Comparison of ENCODE assay signal across 7 mouse cellular contexts in the genomic region with DNA sequence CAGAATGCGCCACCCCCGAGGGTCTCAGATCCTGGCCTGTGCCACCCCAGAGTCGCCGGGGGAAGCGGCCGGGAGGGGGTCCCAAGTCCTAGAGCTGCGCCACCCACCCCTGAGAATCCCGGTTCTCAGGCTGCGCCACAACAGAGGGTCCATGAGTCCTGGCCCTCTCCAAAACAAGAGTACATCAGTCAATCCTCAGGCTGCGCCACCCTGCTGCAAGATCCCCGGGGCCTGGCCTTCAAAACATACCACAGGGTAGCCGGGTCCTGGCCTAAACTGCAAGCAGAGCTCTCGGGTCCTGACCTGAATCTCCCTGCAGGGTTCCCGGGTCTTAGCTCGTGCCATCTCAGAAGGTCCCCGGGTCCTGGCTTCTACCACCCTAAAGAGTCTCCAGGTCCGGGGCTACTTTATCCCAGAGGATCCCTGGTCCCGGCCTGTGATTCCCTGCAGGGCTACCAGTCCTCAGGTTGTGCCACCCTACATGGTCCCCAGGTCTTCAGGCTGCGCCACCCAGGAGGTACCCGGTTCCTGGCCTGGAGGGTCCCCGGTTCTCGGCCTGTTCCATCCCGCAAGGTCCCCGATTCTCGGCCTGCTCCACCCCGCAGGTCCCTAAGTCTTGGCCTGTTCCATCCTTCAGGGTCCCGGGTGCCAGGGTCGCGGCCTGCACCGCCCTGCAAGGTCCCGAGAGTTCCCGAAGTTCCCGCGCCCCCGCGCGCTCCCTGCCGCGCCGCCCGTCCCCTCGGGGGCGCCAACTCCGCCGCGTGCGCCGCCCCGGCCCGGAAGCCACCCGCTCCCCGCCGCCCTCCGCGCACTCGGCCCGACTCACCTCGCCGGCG. TPM values are rescaled to one million over a fixed set of nuclear protein-coding genes. Genes with fewer than 3 reads are reported as not detected.
DNase-seq lines count a peak whose midpoint lies in the region; ATAC-seq lines count a peak whose summit lies in the region.

No protein-coding gene starts in this region.

- H3K9me3 ChIP-seq in forebrain, embryonic 16.5 days (ENCODE audit: control insufficient read depth, low read length): no peaks in the 10 kb centered on the region
- H3K9me3 ChIP-seq in hindbrain, embryonic 11.5 days (ENCODE audit: control insufficient read depth, low read length): no peaks in the 10 kb centered on the region

- H3K4me1 ChIP-seq in forebrain, embryonic 16.5 days (replicated peaks; ENCODE audit: control insufficient read depth, insufficient read depth, low read length): peaks cover 49% of the 10 kb centered on the region
- H3K4me1 ChIP-seq in hindbrain, embryonic 11.5 days (replicated peaks; ENCODE audit: control insufficient read depth, insufficient read depth, low read length): peaks cover 18% of the 10 kb centered on the region

- H3K36me3 ChIP-seq in forebrain, embryonic 16.5 days (ENCODE audit: control insufficient read depth, insufficient read depth): no peaks in the 10 kb centered on the region
- no peaks in the 10 kb centered on the region for H3K36me3 ChIP-seq in hindbrain, embryonic 11.5 days (ENCODE audit: control insufficient read depth, insufficient read depth, low read length)

- DNase-seq in T-cell, adult 2 months (ENCODE audit: low spot score): peak; percentile 37
- peak; percentile 51 to 77 for DNase-seq in cerebellum, adult 18-20 months
- DNase-seq in hindbrain, embryonic 11.5 days (ENCODE audit: low spot score): peak; percentile 70
- DNase-seq in left cerebral cortex, adult 8-10 months (ENCODE audit: low spot score in 2 of 2): peak; percentile 48 to 53
- peak; percentile 52 for DNase-seq in spleen, adult 12 weeks (ENCODE audit: low spot score)

- ATAC-seq in forebrain, embryonic 16.5 days: peak; percentile 19
- peak; percentile 44 for ATAC-seq in hindbrain, embryonic 11.5 days (ENCODE audit: low FRiP score)
- peak; percentile 8 for ATAC-seq in megakaryocyte-erythroid progenitor cell, adult 5-6 weeks (replicated peaks; ENCODE audit: low FRiP score, low TSS enrichment, poor library complexity, severe bottlenecking)

- H3K4me3 ChIP-seq in forebrain, embryonic 16.5 days (replicated peaks; ENCODE audit: low read length): peak overlapping the region; percentile 74
- H3K4me3 ChIP-seq in hindbrain, embryonic 11.5 days (ENCODE audit: low read depth, low read length): peak overlapping the region; percentile 82

- peak overlapping the region; percentile 97 for H3K27ac ChIP-seq in forebrain, embryonic 16.5 days (ENCODE audit: low read length)
- peak overlapping the region; percentile 53 for H3K27ac ChIP-seq in hindbrain, embryonic 11.5 days (ENCODE audit: low read depth, low read length)

- H3K4me2 ChIP-seq in forebrain, embryonic 16.5 days (ENCODE audit: low read length): peak overlapping the region; percentile 93
- peak overlapping the region; percentile 68 for H3K4me2 ChIP-seq in hindbrain, embryonic 11.5 days (replicated peaks; ENCODE audit: low read depth, low read length)

- peak overlapping the region; percentile 86 for H3K9ac ChIP-seq in forebrain, embryonic 16.5 days (replicated peaks; ENCODE audit: low read depth, low read length)
- H3K9ac ChIP-seq in hindbrain, embryonic 11.5 days (ENCODE audit: low read depth, low read length): peak overlapping the region; percentile 89

- 1% methylated on average over 59 of the region's 60 CpGs for WGBS in forebrain, embryonic 16.5 days
- 0% methylated on average over 56 of the region's 60 CpGs for WGBS in hindbrain, embryonic 11.5 days

- H3K27me3 ChIP-seq in forebrain, embryonic 16.5 days (replicated peaks; ENCODE audit: control insufficient read depth, insufficient read depth, low read length): no peaks in the 10 kb centered on the region
- no peaks in the 10 kb centered on the region for H3K27me3 ChIP-seq in hindbrain, embryonic 11.5 days (ENCODE audit: control insufficient read depth, insufficient read depth, low read length)

RNA-seq across cellular contexts. Expression of a gene that starts 0.6 kb away (rescaled TPM):
- polyA plus RNA-seq in forebrain, embryonic 16.5 days (2015; fragmentation: Nextera tagmentation; extraction: Ambion mirVana): 26.5 and 27.1 TPM in 2 replicates
- polyA plus RNA-seq in hindbrain, embryonic 11.5 days (2014; fragmentation: Nextera tagmentation; extraction: Ambion mirVana): 14.5 and 21.2 TPM in 2 replicates
- 100 to 1,000 TPM; 171 to 184 (median 179) TPM for total RNA-seq in left cerebral cortex, adult 8-10 months (2022)
- total RNA-seq in megakaryocyte-erythroid progenitor cell, adult 5-6 weeks (2014; fragmentation: Nextera tagmentation): 48.7 and 54.4 TPM in 2 replicates
- total RNA-seq in megakaryocyte-erythroid progenitor cell, adult 5-6 weeks (2017): 4.8 and 6.7 TPM in 2 replicates

Comparison
In these comparisons a context has a peak if more than half of its experiments do, and no peak if none do; other contexts are left out.
1. Peak in every context shown above with its lines: DNase-seq, ATAC-seq, H3K4me3 ChIP-seq and H3K27ac ChIP-seq.